Mouse (Mus musculus) adipocyte (in vitro differentiated cells): ENCODE data around the gene Khnyn.

Source experiments
- DNase-seq: peaks from one replicate; pipeline ENCODE4 v3.0.0-alpha.2; 2016; ENCODE audit warnings: low spot score

Gene Khnyn

DNA sequence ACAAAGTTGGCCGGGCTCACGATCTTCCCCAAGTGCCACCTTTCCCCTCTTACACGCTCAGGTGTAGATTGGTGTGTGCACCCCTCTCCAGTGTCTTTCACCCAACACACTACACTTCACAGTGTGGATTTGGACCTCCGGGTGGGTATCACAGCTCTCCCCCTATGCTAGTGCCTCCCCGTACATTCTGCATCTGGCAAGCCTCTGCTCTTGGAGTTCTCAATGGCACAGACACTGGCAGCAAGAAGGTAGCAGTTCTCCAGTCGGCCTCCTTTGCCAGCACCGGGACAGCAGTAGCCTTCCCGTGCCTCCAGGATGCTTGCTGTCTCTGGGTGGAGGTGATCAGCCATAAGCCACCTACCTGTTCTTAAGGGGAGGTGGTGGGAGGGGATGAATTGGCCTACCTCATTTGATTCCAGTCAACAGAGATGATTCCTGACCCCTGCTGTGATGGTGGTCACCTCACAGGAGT is 11.5 kb upstream of the Khnyn start:
- no peak for DNase-seq

GRCm38 (mm10) chr14:55873714-55874683 is 10.7 kb upstream of the Khnyn start:
- peak; percentile 45 for DNase-seq

DNA sequence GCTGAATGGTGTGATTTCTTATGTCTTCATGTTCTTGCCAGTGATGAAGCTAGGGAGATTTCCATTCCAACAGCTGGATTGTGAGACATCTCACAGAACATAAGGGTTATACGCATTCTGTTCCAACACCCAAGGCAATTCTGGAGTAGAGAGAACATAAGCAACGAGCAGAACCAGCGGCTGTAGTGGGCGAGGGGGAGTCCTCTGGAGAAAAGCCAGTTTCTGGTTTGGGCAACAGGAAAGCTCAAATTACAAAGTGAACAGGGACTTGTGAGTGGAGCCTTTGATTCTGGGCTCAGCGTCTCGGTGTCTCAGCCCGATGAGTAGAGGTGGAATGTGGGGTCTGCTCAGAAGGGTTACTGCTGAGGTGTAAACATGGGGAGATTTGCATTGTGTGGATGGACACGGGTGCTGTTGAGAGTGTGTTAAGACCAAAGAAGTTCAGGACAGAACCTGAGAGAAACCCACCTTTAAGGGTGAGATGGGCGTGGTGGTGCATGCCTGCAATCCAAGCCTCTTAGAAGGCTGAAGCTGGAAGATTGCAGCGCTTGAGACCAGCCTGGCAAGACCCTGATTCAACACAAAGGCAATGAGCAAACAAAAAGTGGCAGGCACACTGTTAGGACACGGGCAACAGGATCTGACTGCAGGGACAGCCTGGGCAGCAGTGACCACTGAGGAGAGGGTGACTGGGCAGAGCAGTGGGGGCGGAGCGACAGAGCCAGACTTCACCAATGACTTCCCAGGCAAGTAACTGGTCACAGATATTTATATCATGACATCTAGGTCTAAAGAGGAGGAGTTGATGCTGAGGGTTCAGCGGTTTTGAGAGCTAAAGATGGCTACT is 7.1 kb upstream of the Khnyn start:
- no peak for DNase-seq

GRCm38 (mm10) chr14:55878316-55878940 is 6.3 kb upstream of the Khnyn start:
- DNase-seq = no peak

DNA sequence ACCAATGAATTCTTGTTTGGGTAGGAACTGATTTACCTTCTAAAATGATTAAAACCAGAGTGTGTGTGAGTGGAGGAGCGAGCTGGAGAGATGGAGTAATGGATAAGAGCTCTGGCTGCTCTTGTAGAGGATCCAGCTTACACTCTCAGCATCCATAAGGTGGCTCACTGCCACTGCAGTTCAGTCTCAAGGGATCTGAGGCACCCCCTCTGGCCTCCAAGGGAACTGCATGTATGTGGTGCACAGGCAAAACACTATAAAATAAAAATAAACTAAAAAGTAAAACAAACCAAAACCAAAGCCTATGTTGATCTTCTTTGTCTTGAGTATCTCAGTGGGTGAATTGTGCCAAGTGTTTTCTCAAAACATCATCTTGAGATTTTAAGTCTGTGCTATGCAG is 5.1 kb upstream of the Khnyn start:
- DNase-seq = peak; percentile 54

- DNase-seq = no peak
These were observed 3.8 kb upstream of the Khnyn start for GRCm38 (mm10) chr14:55880982-55881381.

DNA sequence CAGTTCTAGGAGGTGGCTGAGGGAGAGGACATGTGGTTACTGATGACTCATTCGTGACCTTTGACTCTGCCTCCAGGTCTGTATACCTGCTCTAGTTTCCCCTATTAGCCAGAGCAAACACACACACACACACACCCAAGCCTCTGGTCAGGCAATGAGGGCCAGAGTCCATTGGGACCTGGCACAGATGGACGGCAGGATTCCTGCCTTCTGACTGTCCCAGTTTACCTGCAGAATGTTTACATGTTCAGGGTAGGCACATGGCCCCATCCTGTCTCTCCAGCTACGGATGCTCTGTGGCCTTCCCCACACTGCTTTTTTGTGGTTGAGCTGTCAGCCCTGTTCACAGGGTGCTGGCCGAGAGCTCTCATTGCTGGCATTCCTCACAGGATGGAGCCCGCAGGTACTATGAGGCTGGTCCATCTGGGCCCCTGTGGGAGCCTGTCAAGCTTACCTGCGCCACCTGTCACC is 2.5 kb upstream of the Khnyn start:
- DNase-seq = no peak

DNA sequence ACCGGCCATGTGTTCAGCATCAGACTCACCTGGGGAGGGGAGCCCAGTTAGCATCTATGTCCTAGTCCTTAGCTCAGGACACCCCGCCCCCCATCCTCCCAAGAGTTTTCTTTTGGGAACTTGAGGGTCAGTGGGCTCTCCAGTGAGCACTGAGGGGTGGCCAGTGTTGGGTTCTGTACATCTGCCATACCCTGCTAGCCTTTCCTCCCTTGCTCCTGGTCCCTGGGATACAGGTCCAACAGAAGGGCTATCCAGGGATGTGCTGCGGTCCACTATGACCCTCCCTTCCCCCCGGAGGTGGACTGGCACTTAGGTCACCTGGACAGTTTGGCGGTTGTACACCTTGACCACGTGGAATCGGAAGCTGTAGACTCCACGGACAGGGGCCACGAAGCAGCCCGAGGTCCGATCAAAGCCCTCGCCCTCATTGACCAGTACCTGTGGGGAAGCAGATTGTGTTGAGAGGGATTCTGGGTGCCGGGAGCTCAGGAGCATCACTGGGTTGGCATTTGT is 1.5 kb upstream of the Khnyn start:
- no peak for DNase-seq

DNA sequence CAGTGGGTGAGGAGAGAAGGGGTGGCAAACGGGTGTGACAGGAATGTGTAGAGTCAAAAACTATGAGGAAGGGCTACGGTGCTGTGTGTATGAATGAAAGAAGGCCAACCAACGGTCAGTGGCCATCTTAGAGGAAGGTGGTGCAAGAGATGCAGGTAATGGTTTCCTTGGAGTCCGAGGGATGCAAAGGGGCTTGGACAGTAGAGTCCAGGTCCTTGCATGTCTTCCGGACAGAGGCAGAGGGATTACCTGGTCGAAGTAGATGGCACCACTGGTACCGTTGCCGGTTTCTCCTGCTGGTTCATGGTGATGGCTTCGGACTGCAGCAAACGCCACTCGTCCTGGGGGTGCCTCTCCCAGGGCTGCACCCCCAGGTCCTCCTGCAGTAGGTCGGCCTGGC is 1.1 kb upstream of the Khnyn start:
- no peak for DNase-seq

DNA sequence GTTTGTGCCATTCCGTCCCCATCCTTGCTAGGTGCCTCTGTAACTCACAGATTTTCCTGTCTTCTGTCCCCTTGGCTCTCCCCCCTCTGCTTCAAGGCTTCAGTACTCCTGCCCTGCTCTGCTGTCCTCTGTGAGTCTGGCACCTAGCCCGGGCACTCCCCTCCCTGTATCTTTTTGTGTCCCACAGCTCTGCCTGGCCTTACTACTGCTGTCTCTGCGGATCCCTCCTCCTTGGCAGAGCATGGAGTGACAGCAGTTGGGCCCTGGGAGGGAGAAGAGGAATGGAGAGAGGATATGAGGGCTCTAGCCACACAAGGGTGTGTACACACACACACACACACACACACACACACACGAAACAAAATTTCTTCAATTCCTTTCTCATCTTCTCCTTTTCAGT is 581 bp upstream of the Khnyn start, which contains the start of gene Cbln3:
Gene Cbln3, minus strand, starts transcription at position 227 of the 400 bp plus-strand sequence.
- peak; percentile 39 for DNase-seq

GRCm38 (mm10) chr14:55885114-55885790 is 505 bp downstream of the Khnyn start:
- DNase-seq = peak; percentile 30

- DNase-seq = peak; percentile 53
These were observed 1.1 kb downstream of the Khnyn start for GRCm38 (mm10) chr14:55885791-55886271.

DNA sequence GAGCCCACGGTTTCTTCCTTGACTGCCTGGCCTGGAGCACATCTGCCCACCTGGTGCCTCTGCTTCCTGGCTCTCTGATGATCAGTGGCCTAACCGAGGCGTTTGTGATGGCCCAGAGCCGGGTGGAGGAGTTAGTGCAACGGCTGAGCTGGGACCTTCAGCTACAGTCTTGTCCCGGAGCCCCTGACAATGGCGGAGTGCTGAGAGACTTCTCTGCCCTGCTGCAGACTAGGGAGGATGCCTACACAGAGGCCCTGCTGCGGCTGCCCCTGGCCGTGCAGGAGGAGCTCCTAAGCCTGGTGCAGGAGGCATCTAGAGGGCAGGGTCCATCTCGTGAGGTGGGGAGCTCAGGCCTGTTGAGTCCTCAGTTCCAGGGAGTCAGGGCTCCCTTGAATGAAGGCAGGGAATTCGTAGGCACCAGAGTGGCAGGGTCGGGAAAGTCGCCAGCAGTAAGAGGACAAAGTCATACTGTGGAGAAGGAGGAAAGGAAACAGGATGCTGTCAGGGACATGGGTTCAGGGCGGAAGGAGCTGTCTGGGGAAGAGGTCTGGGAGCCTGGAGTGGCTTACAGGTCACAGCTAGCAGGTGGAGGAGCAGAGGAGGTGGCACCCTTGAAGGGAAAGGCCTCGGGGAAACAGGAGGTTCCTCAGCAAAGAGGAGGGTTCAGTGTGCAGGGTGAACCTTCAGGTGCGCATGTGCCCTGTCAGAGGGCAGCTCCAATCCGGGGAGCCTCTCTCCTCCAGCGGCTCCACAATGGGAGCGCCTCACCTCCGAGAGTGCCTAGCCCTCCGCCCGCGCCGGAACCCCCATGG is 2.0 kb downstream of the Khnyn start:
- DNase-seq = no peak

GRCm38 (mm10) chr14:55897671-55898070 is 12.9 kb downstream of the Khnyn start:
- DNase-seq = no peak

DNA sequence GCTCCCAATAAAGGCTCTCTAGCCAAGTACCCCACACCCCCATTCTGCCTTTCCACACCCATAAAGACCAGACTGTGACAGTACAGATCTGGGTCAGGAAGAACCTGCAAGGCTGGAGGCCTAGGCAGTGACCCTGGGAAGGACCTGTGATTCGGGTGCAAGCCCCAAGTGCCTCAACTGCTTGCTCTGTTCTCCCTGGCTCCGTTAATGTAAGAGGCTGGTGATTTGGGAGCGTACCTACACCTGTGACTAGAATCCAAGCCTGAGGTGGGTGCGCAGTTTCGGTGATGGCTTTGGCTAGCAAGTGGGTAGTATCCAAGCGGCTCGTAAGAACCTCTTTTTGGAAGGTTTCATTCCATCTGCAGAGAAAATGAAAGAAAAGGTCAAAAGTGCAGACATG is 14.2 kb downstream of the Khnyn start:
- DNase-seq = no peak

- DNase-seq = no peak
These were observed 15.1 kb downstream of the Khnyn start, which contains the start of gene Sdr39u1 for GRCm38 (mm10) chr14:55899701-55900413. Gene Sdr39u1, minus strand, starts transcription at chr14:55900293.

DNA sequence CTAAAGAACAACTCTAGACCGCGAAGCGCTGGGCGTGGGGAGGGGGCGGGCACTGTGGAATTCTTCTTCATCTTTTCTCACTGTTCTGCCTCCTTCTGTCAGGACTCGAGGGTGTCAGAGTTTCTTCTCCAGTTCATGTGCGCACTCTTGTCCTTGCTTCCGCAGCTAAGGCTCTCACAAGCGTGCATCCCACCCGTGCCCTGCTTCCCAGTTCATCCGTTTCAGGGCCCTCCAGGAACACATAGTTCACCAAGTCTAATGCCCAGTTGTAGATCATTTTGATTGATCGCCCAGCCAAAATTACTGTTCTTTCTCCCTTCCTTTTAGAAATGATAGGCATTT is 15.6 kb downstream of the Khnyn start:
- DNase-seq = no peak

DNA sequence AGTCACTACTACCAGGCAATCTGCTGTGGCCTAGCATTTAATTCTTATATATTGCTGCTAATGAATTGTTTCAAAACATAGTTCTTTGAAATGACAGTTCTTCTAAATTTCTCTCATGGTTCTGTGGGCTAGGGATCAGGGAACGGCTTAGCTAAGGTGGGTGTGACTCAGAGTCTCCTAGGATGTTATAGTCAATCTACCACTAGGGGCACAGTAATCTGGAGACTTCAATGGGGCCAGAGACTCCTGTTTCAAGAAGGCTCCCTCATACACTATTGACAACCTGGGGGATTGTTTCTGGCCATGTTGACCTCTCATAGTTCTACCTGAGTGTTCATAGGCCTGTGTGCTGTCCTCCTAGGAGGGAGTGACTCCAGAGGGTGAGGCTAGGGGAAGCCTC is 20.8 kb downstream of the Khnyn start:
- no peak for DNase-seq

- no peak for DNase-seq
These were observed 28.7 kb downstream of the Khnyn start for GRCm38 (mm10) chr14:55913406-55913805.
